Mouse (Mus musculus): ENCODE data around the gene Cdc25a. TPM values are rescaled to one million over a fixed set of nuclear protein-coding genes. Genes with fewer than 3 reads are reported as not detected.
A peak's percentile ranks its signal among the peaks of the same experiment; 100 is the strongest.

Gene Cdc25a
- total RNA-seq, 2 experiments from 2014 or later, result 4.3 to 5.6 TPM

DNA sequence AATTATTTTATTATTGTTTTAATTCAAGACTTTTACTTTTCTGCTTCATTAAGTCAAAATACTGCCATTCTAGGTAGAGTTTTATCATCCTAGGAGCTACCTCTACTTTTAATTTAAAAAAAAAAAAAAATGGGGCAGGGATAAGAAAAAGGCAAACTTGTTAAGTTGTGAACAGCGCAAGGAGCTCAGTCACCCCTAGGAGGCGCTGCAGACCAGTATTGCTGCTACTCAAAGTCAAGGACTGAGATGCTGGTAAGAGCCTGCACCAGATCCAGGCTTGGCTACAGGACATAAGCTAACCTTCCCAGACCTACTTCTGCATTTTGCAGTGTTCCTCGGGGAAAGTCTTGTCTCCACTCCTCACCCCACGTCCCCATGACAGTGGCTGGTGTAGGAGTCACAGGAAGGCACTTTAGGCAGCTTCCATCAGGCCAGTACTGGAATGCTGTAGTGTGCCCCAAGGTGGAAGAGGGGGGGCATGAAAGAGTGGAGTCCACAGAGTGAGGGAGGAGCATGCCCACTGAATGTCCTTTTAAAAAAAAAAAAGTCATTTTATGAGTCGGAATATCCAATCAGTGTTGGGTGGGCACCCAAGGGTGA, 17.4 kb downstream of the Cdc25a start:
- DNase-seq (ENCODE audit: extremely low spot score in 1 of 2, low spot score in 1 of 2), result peak; percentile 69 to 92

DNA sequence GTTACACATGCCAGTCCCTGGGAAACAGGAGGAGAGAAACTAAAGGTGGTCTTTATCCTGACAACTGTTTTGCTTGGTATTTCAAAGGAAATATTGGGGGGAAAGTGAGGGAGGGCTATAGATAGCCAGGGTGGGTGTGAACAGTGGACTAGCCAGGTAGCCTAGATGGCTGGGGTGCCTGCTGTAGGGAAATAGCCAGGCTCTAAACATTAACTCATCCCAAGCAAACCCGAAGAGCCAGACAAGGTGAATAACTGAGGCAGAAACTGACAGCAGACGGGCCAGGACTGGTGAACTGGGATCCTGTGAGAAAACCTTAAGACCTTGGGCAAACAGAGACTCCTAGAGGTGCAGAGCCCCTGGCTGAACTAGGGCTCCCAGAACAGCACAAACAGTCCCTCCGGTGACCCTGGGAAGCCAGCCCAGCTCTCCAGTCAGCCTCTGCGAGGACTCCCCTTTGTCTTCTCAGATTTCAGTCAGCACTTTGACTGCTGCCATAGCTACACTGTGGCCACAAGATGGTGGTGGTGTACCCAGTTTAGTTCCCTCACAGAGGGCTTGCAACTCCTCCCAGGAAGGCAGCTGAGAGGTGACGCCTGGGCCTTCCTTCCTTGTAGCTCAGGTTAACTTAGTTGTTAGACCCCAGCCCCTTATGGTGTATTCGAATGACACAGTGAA, 19.2 kb downstream of the Cdc25a start:
- peak; percentile 41 to 59 for DNase-seq (ENCODE audit: extremely low spot score in 1 of 2, low spot score in 1 of 2)

DNA sequence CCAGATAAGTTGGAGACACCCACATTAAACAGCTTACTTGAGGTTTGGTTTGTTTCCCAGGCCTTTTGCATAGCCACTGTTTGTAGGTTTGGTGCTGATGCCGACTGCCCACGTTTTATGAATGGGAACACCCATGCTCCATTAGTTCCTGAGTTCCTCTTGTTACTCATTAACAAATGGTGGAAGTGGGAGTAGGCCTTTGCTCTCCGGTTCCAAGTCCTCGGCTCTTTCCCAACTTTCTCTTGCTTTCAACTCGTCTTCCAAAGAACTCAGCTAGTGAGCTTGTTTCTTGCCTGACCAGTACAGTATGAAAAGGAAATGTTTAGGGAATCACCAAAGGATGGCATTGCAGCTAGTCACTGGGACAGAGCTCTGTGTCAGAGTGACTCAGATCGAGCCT, 20.2 kb downstream of the Cdc25a start:
- DNase-seq (ENCODE audit: extremely low spot score in 1 of 2, low spot score in 1 of 2), result no peak

DNA sequence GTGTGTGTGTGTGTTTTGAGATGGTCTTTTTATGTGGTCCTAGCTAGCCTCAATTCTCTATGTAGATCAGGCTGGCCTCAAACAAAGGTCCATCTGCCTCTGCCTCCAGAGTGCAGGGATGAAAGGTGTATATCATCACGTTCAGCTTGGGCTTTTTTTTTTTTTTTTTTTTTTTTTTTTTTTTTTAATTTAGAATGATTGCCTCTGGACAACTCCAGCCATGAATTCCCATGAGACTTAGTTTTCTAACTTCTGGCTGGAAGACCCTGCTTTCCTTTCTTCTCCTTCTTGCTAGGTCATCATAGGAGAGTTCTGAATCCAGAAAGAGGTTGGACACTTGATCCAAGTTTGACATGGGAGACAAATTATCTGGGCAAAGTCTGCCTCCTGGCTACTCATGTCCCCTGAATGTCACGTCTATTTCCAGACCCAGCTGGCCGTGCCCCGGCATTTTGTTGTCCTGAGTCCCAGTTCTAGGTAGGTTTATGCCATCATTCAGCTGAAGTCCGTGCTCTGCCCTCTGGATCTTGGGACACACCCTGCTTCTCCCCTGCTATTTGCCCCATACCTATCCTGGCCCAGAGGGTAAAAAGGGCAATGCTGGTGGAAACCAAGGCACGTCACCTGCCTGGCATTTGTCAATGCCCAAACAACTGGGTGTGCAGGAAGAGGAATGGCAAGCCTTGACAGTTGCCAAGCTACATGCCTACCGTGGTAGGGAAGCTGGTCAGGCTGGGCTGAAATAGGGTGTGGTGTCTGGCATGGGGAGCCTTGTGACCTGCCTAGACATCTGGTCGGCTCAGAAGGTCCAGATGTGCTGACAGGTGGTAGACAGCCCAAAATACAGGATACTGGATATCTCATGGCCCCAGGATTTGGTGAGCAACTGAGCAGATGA, 21.1 kb downstream of the Cdc25a start:
- DNase-seq (ENCODE audit: extremely low spot score in 1 of 2, low spot score in 1 of 2), result no peak

DNA sequence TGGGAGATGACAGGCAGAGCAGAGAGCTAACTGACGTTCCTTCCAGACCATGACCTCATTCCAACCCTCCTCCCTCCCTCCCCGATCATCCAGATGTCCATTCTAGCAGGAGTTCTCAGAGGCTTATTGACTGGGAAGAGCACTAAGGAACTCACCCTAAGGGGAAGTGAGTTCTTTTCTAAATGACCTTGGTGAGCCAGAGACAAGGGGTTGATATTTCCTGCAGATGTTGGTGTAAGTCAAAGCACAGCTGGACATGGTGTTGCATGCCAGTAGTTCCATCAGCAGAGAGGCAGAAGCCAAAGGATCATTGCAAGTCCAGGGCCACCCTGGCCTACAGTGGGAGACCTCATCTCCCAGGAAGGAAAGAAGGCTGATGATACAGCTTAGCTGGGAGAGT, 22.6 kb downstream of the Cdc25a start:
- no peak for DNase-seq (ENCODE audit: extremely low spot score in 1 of 2, low spot score in 1 of 2)

DNA sequence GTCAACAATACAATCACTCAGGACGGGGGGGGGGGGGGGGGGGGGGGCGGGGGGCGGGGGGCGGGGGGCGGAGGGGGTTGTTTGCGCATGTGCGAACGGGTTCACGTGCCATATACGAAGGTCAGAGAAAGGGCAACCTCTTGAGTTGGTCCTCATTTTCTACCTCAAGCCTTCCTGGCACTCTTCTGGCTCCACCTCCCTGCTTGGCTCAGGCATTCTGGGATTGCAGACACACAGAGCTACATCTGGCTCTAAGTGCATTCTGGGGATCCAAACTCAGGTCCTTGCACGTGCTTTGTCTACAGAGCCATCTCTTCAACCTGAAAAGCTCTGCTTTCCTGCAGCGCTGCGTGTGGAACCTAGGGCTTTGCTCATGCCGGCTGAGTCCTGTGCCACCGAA, 24.0 kb downstream of the Cdc25a start:
- DNase-seq (ENCODE audit: extremely low spot score in 1 of 2, low spot score in 1 of 2), result no peak

DNA sequence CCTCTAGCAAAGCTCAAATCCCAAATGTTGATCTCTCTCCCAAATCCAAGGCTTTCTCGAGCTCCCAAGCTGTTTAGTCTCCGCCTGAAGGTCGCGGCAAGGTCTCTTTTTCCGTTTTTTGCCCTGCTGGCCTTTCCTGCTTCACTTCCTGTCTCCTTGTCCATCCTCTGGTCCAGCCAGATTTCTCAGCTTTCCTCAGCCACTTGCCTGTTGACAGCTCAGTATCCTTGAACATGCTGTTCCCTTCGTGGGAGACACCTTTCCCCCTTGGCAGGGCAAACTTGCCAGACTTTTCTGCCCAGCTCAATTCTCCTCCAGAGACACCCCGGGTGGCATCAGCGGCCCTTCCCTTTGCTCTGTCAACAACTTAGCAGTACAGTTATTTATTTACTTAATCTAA, 24.4 kb downstream of the Cdc25a start:
- DNase-seq (ENCODE audit: extremely low spot score in 1 of 2, low spot score in 1 of 2), result no peak

DNA sequence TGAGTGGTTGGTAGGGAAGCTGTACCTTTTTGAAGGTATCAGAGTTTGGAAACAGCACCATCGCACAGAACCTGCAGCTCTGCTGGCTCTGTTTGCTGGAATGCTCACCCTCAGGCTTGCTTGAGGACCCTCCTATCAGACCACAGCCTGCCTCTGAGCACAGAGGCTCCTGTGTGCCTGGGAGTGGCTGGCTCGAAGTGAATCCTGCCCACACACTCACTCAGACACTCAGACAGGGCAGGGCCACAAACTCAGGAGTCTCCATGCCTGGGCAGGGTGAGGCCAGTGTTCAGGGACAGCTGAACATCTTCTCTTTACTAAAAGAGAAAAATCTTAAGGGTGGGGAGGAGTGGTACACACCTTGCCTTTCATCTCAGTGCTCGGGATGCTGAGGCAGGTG, 25.2 kb downstream of the Cdc25a start:
- DNase-seq (ENCODE audit: extremely low spot score in 1 of 2, low spot score in 1 of 2), result no peak

DNA sequence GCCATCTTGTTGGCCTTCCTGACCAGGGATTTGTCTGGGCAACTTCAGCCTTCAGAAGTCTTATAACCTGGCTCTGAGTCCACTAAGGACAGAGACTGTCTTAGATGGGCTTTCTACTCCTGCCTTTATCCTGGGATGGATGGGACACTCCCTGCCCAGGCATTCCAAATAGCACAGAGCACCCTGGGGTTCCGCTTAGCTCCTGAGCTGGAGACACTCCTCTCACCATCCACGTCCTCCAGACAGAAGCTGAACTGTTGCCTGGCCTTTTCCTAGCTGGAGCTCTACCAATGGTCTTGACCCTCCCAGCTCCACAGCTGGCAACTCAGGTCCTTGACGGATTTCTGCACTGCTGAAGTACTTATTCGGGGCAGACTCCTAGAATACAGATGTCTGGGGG, 26.9 kb downstream of the Cdc25a start:
- DNase-seq (ENCODE audit: extremely low spot score in 1 of 2, low spot score in 1 of 2), result no peak

DNA sequence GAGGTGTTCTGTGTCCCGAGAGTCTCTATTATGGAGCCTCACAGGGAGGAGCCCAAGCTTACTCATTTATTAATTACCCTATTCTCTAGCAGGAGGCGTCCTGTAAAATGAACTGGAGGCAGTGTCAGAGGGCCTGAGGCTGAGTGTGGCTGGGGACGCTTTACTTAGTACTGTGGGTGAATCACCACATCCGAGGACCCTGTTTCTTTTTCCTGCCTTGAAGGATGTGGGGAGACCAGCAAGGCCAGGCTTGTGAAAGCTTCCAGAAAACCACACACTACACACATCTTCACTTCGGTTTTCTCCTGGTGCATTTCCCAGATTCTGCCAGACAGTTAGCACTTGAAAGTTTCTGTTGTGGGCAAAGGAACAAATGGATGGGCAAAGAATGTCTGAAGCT, 27.4 kb downstream of the Cdc25a start:
- DNase-seq (ENCODE audit: extremely low spot score in 1 of 2, low spot score in 1 of 2), result no peak

DNA sequence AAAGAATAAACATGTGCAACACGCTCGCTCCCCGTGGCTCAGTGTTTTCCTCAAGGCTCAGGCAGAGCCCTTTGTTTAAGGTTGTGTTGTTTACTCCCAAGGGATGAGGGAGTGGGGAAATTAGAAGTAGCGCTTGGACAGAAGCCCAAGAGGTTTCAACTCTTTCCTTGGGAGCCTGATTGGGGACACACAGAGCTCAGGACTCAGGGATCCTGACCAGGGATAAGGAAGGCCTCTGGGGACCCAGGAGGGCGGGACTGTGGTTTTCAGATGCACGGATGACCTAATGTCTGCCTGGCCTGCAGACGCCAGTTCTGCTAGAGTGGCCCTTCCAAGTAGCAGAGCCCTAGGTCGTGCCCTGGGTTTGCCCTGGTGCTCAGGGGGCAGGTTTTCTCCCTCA, 31.9 kb downstream of the Cdc25a start:
- DNase-seq (ENCODE audit: extremely low spot score in 1 of 2, low spot score in 1 of 2), result no peak

DNA sequence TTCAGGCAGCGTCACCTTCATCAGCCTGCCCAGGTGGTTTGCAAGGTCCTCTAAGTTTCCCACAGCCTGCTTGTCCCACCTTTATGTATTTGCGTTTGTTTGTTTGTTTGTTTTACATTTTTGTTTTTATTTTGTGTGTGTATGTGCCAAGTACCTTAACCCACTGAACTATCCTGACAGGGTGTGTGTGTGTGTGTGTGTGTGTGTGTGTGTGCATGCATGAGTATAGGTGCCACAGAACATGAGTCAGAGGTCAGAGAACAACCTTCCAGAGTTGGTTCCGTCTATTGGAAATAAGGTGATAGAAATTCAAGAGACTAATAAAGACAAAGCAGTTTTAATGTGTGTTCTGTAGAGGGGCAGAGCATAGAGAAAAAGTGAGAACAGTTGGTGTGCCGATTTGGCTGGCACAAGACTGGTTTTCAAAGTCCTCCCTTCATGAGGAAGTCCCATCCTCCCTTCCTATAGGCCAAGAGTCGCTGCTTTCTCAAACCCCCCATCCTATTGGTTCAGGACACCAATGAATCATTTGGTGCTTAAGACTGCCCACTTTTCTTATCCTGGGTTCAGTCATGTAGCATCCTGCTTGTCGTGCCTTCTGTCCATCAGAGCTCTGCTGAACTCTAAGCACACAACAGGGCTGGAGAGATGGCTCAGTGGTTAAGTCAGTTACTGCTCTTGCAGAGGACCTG, 32.5 kb downstream of the Cdc25a start:
- no peak for DNase-seq (ENCODE audit: extremely low spot score in 1 of 2, low spot score in 1 of 2)

DNA sequence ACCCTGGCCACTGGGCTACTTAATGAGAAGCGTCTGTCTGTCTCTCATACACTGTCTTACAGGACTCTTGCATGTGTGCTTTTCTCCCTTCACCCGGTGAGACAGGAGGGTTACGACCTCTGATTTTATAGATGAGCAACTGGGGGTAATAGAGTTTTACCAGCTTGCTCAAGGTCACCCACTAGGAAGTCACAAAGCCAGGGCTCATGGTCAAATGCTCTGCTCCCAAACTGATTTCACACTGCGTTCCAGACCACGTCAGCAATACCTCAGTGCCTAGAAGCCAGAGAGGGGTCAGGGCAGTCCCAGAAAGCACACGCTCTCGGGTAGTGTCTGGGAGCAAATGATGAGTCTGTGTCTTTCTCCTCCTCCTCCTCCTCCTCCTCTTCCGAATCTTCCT, 33.7 kb downstream of the Cdc25a start:
- DNase-seq (ENCODE audit: extremely low spot score in 1 of 2, low spot score in 1 of 2), result no peak

DNA sequence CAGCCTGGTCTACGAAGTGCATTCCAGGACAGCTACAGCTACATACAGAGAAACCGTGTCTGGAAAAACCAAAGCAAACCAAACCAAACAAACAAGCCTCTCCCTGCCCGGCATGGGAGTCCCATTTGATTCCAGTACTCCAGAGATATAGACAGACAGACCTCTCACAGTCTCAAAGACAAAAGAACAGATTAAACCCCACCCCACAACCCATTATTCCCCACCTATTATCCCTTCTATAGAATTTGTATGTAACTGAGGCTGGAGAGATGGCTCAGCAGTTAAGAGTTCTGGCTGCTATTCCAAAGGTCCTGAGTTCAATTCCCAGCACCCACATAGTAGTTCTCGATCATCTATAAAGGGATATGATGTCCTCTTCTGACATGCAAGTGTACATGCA, 34.5 kb downstream of the Cdc25a start:
- no peak for DNase-seq (ENCODE audit: extremely low spot score in 1 of 2, low spot score in 1 of 2)

DNA sequence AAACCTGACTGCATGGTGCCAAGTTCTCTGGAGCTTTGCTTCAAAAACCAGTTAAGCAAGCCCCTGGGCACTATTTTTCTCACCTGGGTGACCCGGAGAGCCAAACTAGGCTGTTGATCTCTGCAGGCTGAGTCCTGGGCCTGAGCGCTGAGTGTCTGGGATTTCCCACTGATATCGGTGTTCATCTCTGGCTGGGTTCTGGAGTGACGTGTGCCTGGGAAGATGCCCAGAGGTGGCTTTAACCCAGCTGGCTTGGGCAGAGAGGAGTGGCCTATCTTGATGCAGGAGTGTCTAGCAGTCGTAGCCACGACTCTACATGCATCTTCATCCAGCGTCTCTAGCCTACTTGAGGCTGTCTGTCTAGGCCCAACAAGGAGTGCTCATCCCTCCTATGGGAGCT, 36.4 kb downstream of the Cdc25a start:
- DNase-seq (ENCODE audit: extremely low spot score in 1 of 2, low spot score in 1 of 2), result no peak

DNA sequence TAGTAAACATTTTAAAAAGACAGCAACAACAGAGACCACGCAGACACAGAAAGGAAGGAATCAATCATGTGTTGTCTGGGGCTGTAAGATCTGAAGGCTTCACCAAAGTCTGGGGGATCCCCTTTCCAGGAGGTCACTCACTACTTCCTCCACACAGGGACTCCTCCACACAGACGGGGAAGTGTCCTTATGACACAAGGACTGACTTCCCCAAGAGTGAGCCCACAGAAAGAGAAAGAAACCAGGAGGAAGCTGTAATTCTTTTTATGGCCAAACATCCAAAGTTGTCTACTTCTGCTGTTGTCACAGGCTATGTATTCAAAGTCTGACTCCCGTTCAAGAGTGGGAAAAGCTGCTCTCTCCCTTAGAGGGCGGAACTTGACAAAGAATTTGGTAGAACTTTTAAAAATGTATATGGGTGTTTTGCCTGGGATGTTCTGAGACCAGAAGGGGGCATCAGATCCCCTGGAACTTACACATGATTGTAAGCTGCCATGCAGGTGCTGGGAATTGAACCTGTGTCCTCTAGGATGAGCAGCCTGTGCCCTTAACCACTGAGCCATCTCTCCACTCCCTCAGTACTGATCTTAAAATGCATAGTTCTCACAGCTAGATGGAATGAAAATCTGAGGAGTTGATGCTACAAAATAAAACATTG, 39.0 kb downstream of the Cdc25a start:
- DNase-seq (ENCODE audit: extremely low spot score in 1 of 2, low spot score in 1 of 2), result no peak

DNA sequence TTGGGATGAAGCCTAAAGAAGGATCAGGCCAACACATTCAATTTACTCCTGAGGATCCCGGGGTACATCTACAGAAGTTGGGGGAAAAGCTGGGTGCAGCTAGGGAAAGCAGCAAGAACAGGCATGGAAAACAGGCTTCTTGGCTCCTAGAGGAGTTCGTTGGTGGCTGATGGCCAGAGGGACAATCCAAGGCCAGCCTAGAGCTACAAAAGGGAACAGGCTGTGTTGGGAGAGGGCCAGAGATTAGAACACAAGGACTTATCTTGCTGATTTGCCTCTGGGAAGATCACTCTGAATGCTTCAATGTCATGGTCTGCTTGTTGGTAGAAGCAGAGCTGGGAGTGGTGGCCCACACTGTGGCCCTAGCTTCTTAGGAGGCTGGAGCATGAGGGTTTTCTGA, 42.6 kb downstream of the Cdc25a start:
- no peak for DNase-seq (ENCODE audit: extremely low spot score in 1 of 2, low spot score in 1 of 2)

DNA sequence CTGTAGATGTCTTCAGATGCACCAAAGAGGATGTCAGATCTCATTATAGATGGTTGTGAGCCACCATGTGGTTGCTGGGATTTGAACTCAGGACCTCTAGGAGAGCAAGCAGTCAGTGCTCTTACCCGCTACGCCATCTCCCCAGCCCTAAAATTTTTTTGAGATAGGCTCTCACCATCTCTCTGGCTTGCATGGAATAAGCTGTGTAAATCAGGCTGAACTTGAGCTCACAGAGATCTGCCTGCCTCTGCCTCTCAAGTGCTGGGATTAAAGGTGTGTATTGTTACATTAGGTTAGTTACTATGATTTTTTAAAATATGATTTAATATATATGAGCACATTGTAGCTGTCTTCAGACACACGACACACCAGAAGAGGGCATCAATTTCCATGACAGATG, 53.8 kb downstream of the Cdc25a start:
- no peak for DNase-seq (ENCODE audit: extremely low spot score in 1 of 2, low spot score in 1 of 2)

DNA sequence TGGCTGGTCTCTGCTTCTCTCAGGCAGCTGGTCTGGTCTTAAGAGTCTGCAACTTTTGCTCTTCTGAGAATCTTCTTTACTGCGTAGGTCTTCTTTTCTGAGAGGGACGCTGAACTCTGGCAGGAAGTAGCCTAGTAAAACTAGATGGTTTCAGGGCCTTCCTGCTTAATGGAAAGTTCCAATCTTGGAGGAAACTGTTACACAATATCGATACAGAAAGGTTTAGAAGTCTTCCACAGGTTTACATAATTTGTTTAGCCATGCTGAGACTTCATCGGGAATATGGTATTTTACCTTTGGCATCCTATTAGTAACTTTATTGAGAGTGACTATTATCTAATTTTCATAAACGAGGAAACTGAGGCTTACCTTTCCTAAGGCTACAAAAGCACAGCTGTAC, 54.7 kb downstream of the Cdc25a start:
- DNase-seq (ENCODE audit: extremely low spot score in 1 of 2, low spot score in 1 of 2), result no peak

DNA sequence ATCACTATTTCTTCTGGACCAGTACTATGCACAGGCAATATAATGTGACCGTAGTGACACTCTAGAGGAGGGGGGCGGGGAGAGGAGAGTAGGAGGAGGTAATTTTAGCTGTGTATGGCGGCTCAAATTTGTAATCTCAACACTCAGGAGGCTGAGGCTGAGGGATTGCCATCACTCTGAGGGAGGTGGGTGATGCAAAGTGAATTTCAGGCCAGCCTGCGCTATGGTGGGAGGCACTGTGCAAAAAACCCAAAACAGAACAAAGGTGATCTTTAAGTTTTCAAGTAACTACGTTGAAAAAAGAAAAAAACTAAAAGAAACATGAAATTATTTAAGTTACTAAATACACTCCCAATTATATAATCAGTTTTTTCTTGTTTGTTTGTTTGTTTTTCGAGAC, 55.4 kb downstream of the Cdc25a start:
- DNase-seq (ENCODE audit: extremely low spot score in 1 of 2, low spot score in 1 of 2), result no peak
